Mouse (Mus musculus) T-helper 1 cell (primary cell): ENCODE results near the gene Rnf150.

Experiments used
- in situ Hi-C: fragments of 300-600 bp; cut with MboI, MseI; formaldehyde crosslinking; loops from one replicate; pipeline ENCODE4 v1.15.1; 2025; ENCODE audit warnings: high pct_unique_total_duplicates

Gene Rnf150

DNA sequence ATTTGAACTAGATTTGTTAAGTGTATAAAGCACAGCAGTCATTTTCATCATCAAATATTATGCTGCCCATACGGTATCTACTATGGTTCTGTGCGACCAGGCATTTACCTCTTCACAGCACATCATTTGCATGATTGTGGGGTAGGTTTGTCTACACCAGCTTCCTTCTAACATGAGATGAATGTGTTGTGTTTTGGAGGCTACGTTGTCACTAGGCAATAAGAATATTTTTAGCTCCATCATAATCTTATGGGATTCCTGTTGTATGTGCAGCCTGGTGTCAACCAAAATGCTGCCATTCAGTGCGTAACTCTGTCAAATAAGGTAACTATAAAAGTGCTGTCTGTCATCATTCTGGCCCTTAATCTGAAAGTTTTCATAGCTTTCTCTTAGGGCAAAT, 24.1 kb downstream of the Rnf150 start:
- in situ Hi-C loops: no loop called here

DNA sequence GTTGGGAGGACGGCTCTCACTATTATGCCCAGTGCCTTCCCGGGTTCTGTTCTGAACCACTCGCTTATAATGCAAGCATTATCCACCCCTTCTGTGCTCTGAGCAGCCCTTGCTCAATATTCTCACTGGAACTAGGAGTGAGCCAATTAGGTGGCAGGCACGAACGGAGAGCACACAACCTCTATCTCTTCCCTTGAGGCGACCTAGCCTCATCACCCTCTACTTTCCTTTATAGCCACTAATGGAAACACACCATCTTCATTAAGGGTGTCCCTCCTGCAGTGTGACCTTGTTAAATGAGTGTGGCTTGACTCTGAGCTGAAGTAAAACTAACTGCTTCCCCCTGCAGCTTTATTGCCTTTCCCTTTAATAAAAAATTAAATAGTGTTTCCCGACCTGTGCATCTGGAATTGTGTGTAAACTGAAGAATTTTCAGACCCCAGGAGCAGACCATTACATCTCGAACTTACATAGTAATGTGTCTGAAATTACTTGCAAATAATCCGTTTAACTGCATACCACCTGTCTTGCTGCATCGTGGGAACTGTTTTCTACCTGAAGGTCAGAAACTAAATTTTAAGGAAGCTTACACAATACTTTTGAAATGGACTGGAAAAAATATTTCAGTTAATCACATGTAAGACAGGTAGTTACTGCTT, 26.0 kb downstream of the Rnf150 start:
- in situ Hi-C loops: no loop called here

DNA sequence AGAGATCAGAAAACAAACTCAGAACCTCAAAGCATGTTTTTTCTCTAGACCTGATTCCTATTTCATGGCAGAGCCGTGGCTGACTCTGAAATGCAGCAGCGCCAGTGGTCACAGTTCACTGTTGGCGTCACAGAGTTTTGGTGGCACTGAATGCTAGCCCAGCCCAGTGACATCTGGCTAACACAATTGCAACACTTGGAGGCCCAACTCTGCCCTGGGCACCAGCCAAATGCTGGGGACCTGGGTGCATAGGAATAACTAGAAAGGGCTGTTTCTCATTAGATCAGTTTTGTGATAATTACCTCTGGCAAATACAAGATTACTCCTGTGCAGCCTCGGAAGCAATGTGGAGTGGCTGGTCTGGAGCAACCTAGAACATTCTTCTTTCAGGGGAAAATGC, 31.9 kb downstream of the Rnf150 start:
- in situ Hi-C loops: no loop called here

DNA sequence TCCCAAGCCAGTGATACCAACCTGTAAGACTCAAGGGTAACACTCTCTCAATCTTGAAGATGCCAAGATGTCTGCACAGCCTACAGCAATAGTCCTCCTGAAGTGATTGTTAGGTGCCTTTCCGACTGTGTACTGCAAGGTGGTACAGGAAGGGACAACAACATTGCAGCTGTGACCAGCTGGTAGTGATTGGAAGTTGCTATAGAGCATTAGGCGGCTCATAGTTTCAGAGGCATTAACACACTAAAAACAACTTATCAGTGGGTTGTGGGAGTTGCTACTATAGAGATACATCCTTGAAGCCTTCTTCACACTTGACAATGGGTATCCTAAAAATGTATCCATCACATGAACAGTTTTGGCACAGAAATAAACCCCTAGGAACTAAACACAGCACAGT, 33.6 kb downstream of the Rnf150 start:
- in situ Hi-C loops: no loop called here

DNA sequence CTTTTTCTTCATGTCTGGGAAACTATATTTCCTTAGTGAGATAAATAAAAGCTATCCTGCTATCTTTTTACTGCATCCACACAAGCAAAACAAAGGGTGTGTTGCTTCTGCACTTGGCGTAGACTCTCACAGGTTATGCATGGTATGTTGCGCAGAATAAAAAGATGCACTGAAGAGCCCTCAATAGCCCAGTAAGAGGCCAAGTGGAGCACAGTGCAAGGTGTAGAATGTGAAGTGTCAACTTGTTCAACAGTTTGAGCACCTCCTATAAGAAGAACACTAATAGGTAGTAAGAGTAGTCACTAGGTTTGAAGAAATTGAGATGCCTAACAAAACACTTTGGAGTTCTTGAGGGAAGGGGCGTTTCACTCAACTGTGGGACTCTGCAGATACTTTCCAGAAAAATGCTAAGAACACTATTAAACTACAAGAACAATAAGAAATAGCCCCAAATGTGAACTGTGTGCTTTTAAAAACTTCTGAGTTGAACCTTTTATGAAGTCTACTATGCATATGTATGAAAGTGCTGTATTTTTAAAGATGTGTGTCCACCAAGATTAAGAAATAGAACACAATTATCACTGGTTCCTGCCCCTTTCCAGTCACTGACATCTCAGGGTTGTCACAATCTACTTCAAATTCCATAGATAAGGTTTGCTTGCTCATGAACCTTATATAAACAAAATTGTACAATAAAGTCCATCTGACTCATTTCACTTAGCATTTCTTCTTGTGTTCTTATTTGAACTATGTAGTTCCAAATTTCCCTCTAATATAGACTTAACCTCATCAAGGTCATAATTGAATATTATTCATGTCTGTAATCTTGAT, 34.7 kb downstream of the Rnf150 start:
- in situ Hi-C loops: no loop called here

- in situ Hi-C loops: no loop called here
These were observed 35.3 kb downstream of the Rnf150 start for GRCm38 (mm10) chr8:82898459-82898841.

DNA sequence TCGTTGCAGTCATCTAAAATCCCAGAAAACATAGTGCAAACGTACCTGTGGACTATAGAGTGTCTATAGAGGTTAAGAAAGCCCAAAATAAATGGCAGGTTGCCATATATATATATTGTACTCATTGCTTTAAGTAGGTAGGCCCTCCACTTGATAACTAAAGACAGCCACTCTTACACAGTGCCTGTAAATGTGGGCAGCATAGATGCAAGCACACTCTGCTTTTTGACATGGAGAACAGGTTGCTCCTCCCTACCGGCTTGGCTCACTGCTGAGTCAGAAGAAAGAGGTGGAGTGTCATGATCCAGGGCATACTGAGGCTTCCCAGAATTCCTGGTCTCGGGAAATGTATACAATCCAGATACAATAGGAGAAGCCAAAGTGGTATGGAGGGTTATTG, 37.8 kb downstream of the Rnf150 start:
- in situ Hi-C loops: no loop called here

DNA sequence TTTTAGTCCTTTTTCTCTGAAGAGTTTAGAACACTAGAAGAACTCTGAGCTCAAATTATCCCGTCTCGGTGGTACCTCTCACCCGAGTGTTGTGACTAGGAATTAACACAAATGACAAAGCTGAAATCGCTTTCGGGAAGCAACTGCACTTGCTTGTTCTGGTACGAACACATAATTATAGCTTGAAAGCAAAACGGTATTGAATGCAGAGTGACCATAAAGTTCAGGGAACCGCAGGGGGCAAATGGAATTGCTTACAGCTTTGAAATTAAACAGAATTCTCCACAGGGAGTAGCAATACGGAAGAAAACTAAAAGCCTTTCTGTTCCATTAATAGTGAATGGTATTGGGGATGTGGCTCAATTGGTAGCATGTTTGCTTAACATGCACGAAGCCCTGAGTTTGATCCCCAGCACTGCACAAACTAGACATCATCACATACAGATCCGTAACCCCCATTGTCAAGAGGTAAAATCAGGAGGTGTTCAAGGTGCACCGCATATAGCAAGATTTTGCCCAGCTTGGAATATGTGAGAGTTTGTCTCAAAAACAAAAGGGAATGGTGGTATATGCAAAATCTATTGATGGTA, 38.5 kb downstream of the Rnf150 start:
- in situ Hi-C loops: no loop called here

DNA sequence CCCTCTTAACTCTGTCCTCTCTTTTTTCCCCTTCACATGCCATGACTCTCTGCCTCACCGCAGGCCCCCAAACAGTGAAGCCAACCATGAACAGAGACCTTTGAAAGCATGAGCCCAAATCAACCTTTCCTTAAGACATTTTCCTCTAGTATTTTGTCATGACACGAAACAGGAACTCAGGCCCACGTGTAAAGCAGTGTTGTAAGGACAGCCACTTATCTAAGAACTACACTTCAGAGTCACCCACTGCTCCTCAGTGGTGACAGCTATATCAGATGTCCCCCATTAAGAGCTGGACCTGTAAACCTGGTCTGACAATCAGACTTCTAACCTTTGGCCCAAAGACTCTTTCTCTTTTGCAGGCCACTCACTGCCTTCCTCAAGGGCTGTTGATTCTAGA, 40.3 kb downstream of the Rnf150 start:
- in situ Hi-C loops: no loop called here

GRCm38 (mm10) chr8:82907271-82907670, 44.1 kb downstream of the Rnf150 start:
- in situ Hi-C loops: no loop called here

- in situ Hi-C loops: no loop called here
These were observed 48.3 kb downstream of the Rnf150 start for GRCm38 (mm10) chr8:82911436-82911835.

GRCm38 (mm10) chr8:82912282-82912681, 49.1 kb downstream of the Rnf150 start:
- in situ Hi-C loops: no loop called here

DNA sequence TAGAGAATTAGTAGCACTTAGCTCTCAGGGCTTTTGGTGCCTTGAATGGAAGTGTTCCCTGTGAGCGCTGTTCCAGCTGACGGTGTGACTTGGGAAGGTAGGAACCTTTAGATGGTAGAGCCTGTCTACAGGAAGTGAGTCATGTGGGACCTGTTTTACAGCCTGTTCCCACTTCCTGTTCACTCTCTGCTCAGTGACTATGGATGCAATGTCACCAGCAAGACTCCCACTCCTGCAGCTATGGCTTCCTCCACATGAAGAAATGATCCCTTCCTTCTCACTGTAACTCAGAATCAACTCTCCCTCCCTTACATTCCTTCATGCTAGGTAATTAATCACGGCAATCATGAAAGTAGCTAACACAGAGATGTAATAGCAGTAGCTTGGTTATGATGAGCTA, 51.4 kb downstream of the Rnf150 start:
- in situ Hi-C loops: no loop called here

DNA sequence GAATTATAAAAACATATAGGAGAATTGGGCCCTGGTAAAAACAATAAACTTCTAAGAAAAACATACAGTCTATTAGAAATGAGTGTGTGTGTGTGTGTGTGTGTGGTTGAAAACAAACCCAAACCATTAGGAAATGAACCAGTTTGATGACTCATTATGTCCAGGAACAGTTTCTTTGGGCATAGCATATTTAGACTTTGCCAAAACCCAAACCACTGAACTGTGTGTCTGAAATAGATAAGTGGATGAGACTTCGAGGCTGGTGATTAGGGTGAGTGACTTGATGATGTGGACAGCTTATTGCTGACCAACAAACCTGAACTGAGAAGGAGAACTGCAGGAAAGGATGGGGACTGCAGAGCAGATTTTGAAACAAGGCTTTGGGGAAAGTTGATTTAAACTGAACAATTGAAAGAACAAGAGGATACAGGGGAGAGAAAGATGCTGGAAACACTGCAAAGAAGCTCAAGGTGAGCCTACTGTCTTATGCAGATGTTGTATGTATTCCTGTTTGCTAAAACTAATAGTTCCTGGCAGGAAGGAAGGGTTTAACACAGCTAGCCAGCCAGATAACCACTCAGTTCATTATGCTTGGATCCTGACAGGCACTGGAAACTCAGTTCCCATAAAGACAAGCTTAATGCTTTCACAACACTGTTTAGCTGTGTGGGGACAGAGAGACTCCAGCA, 53.8 kb downstream of the Rnf150 start:
- in situ Hi-C loops: no loop called here

GRCm38 (mm10) chr8:82917540-82918316, 54.6 kb downstream of the Rnf150 start:
- in situ Hi-C loops: no loop called here

DNA sequence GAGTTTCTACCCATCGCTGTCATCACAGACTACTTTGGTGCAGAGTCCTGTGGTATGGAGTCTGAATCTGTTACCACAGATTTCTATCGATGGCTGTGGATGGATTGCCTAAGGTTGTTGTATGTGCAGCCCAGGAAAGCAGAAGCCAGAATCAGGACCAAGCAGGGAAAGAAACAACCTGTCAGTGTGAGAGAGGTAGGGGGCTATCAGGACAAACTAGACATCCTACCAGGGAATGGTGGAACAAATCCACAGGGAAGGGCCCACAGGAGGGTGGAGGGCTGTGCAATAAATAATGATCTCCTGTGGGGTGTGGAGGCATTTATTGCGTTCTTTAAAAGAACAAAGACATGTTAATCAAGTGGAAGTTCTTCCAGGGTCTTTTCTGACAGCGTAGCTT, 56.5 kb downstream of the Rnf150 start:
- in situ Hi-C loops: loop anchor here (5.0 to 10.0 kb wide), 2 partner anchors 1468 to 1525 kb away; partner anchors contain the start of gene Cacna1a

GRCm38 (mm10) chr8:82920124-82920523, 57.0 kb downstream of the Rnf150 start:
- in situ Hi-C loops: loop anchor here (5.0 to 10.0 kb wide), 2 partner anchors 1467 to 1525 kb away; partner anchors contain the start of gene Cacna1a

DNA sequence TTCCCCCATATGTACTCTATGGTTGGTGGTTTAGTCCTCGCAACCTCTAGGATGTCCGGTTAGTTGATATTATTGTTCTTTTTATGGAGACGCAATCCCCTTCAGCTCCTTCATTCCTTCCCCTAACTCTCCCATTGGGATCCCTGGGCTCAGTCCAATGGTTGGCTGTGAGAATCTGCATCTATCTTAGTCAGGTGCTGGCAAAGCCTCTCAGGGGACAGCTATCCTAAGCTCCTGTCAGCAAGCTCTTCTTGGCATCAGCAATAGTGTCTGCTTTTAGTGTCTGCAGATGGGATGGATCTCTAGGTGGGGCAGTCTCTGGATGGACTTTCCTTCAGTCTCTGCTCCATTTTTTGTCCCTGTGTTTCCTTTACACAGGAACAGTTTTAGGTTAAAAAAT, 62.1 kb downstream of the Rnf150 start:
- in situ Hi-C loops: loop anchor here (10.0 kb wide), 1 partner anchor 1530 kb away; no protein-coding TSS in a partner anchor

- in situ Hi-C loops: loop anchor here (10.0 kb wide), 1 partner anchor 1532 kb away; no protein-coding TSS in a partner anchor
These were observed 63.4 kb downstream of the Rnf150 start for GRCm38 (mm10) chr8:82926518-82926917.

GRCm38 (mm10) chr8:82931554-82931953, 68.4 kb downstream of the Rnf150 start:
- in situ Hi-C loops: no loop called here

- in situ Hi-C loops: no loop called here
These were observed 73.0 kb downstream of the Rnf150 start for GRCm38 (mm10) chr8:82936162-82936561.
